Mouse (Mus musculus): ENCODE measurements around the gene Abca5.

Gene Abca5

DNA sequence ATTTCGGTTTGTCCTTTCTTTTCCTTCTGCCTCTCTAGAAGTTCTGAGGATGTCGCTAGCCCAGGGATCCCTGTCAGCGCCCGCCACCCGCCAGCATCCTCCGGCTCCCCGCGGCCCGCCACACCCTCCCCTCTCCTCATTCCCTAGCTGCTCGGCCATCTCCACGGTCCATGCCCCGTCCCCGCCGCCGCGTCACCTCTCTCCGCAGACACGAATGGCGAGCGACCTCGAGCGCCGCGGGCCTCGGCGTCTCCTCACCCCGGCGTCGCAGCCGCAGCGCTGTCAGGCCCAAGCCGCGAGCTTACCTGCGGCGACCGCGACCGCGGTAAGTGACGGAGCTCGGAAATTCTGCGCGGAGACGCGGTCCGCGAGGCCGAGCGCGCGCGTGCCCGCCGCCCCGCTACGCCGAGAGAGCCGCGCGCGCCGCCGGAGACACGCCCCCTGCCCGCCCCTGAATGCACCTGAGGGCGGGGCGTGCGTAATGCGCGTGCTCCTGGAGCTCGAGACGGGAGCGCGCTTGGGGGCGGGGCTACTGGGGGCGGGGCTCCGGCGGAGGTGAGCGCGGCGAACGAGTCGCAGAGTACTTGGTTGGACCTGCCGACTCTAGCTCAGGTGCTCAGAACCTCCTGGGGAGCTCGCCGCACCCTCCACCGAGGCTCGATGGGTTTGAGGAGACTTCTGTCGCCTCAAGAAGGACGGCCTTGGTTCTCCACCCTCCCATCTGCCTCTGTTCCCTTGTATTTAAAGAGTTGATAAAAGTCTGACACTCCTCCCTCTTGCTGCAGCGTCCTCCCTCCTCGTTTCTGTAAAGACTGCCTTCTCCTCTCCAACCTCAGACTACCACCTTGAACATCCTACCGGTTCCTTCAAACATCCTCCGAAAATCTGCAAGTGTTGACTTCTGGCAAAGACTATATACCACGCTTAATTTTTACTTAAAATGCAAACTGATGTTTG, at the start of gene Abca5:
Gene Abca5 (minus strand): TSS at position 428 of the 957 bp plus-strand sequence.
- 1% methylated on average over 94 of the region's 95 CpGs for WGBS

DNA sequence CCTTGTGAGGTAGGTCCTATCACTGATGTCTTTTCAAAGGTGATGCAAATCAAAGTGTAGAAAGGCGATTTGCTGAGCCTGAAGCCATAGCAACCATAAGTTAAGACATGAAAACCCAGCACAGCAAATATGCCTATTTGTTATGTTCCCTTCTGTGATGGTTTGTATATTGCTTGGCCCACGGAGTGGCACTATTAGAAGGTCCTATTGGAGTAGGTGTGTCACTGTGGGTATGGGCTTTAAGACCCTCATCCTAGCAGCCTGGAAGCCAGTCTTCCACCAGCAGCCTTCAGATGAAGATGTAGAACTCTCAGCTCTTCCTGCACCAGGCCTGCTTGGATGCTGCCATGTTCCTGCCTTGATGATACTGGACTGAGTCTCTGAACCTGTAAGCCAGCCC, 48.0 kb upstream of the Abca5 start:
- 79% methylated on average over 2 of the region's 2 CpGs for WGBS

DNA sequence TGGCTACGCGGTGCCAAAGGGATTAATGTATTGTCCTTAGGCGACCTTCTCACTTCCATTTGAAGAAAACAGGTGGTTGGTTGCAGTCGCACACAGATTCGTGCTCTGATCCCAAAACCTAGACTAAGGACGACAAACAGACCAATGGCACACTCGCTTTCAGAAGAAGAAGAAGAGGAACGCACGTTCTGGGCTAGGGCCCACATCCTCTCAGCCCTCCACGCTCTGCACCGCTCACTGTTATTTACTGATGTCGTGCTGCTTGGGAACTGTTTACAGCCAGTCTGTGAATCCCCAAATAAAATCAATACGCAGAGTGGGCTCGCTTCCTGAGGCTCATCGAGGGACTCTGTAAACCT, 42.8 kb upstream of the Abca5 start:
- 18% methylated on average over 15 of the region's 15 CpGs for WGBS

DNA sequence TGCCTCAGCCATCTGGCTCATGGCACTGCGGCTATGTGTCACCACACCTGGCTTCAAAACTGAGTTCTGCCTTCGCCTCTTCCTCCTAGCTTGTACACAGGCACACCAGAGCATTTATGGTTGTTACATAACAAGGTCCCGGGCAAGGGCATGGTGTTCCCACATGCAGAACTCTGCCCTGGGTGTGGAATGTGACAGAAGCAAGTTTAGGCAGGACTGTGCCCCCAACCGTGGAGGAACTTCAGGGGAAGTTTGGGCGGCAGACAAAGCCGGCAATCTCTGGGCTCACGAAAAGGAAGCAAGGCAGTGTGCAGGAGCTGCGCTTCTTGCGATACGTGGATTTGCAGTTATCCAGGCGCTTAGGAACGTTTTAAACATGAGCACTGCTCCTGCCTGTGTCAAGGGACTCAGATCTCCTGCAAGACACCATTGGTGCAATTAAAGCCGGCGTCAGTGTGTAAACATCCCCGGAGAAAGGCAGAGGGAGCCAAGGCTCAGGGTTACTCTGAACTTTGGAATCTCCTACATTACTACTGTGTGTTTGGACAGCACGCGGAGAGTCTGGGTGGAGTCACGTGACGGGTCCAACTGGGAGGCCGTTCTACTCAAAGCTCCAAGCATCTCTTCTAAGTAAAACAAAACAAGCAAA, 42.3 kb upstream of the Abca5 start:
- WGBS: 5% methylated on average over 20 of the region's 20 CpGs

DNA sequence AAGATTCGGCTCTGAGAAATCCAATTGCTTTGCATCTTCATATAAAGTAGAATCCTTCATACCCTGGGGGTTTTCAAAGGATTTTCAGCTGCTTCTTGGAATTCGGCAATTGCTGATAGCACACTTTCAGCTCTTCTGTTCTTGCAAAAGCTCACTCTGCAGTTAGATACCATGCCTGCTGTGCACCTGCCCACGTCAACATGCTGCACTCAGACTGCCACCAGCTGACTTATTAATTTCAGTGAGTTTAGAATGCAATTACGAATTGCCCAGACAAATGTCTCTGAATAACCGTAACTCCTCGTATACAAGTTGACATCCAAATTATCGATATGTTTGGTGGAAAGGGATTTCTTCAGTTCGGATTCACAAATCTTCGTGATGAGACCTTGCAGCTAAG, 36.5 kb upstream of the Abca5 start:
- 86% methylated on average over 9 of the region's 9 CpGs for WGBS

DNA sequence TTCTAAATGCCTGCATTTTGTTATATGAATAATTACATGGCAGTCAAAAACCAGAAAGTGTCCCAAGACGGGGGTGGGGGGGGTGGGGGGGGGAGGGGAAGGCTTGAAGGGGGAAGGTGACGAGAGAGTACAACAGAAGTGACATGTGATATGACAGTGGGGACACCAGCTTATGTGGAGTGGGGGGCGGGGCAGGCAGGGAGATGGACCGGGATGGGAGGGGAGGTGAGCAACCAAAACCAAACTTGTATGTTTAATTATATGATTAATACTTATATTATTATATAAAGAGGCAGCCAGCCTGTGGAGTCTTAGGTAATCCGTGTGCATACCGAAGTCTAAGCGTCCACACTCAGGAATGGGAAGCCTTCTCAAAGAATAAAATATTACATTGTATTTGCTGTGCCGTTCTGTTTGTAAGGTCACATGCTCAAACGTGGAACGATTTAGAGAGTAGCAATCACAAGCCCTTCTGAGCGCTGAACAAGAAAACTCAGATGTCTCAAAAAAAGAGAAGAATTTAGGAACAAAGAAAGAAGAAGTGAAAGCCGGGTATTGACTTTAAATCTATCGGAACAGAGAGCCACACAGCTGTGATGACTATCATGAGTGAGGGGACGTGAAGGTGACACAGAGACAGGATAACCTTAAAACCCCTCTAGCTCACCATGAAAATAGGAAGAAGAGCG, 34.9 kb upstream of the Abca5 start:
- WGBS: 80% methylated on average over 15 of the region's 15 CpGs

DNA sequence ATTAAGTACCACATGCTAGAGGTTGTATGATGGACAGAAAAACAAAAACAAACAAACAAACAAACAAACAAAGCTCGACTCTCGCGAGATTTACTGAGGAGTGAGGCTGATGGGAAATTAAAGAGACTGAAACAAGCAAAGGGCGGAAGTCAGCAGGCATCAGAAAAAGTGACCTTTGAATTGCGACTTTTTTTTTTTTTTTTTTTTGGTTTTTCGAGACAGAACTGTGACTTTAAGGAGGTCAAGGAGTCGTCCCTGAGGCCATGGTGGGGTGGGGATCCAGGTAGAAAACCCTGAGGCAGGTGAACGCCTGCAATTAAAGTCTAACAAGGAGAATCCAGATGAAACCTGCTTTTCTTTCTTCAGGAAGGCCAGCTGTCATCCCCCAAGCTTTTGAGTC, 34.3 kb upstream of the Abca5 start:
- WGBS: 69% methylated on average over 8 of the region's 8 CpGs

DNA sequence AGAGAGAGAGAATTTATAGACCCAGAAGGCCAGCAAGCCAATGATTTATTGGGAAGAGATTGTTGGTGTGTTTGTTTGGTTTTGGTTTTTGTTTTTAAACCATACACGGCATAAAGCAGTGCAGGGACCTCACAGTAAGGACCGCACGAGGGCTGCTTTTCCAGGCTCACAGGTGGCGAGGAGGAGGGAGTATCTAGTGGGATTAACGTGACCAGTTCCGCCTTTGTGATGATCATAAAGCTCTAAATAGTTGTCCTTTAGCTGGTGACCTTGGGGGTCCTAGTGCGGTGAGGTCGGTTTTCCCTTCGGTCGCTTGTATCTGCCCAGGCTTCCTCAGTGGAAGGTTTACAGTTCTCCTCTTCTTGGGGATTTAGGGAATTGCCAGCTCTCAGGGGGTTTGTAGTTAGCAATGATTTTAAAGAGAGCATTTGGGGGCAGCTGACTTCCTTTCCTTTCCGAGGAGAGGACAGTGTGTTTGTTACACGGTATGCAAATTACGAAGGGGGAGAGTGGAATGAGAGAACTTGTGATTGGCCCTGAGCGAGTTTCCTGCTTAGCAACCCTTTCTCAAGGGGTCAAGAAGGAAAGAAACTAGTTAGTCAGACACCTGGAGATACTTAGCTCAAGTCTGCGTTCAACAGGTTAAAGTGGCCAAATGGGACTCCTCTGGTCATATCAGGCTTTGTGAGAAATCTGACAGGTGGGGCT, 31.9 kb upstream of the Abca5 start:
- 57% methylated on average over 15 of the region's 15 CpGs for WGBS

DNA sequence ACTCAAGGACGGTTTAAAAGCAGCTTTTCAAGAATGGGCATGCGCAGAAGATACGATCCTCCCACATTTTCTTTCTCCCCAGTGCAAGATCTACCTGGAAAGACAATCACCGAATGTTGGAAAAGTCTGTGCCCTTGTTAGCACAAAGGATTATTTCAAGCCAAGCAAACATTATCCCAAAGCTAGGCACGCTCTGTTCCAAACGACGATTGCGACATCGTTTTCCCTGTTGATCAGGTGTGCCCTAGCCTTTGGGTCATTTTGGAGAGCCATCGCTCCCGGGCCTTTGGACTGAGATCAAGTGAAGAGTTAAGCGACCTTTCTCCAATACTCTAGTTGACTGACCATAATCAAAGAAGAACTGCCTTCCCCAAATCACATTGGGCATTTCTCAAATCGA, 30.1 kb upstream of the Abca5 start:
- 96% methylated on average over 13 of the region's 13 CpGs for WGBS

DNA sequence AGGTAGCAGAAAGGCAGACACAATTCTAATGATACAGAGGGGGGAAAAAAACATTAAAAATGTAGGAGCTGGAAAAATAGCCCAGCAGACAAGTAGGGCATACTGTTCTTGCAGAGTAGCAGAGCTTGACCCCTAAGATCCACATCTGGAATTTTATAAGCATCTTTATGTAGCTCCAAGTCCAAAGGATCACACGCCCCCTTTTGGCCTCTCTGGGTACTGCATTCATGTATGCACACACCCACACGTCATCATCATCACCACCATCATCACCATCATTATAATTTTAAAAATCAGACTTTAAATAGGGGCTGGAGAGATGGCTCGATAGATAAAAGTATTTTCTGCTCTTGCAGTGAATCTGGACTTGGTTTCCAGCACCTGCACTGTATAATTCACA, 29.4 kb upstream of the Abca5 start:
- WGBS: 77% methylated on average over 3 of the region's 3 CpGs

DNA sequence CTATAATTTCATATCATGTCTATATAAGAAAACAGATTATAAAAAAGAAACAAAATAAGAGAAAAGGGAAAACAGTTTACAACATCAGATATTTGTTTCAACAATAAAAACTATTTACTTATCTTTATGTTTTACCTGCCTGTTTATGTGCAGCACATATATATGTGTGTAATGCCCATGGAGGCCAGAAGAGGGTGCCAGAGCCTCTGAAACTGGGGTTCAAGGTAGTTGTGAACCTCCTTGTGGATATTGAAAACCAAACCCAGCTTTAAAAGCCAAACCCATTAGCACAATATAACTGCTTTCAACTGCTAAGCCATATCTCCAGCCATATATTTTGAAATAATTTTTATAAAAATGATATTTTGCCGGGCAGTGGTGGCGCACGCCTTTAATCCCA, 27.5 kb upstream of the Abca5 start:
- 76% methylated on average over 3 of the region's 3 CpGs for WGBS

DNA sequence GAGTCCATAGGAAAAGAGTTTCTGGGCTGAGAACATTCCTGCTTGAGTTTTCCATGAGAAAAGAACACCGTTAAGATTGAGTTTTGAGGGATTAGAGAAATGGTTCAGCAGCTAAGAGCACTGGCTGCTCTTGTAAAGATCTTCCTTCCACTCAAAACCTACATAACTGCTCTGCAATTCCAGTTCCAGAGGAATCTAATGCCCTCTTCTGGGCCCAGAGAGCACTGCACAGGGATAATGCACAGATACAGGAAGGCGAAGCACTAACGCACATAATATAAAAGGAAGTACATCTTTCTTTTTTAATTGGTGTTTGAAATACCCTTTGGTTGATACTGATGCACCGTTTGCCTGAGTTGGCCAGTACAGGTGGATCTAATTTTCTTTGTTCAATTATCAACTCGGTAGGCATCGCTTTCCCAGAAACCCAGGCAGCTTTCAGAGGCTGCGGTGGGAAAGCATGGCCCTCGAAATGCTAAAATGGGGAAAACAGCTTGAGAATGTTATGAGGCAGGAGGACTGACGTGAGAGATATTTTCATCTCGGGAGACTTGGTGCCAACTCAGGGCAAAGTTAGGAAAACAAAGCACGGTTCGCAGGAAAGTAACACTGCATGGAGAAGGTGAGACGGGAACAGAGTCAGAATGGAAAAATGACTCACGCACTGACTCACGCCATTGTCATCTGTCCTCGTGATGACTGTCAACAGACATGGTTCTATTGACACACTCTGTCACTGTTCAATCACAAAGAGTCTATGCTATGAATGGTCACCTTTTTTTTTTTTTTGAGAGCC, 20.4 kb upstream of the Abca5 start:
- 39% methylated on average over 16 of the region's 16 CpGs for WGBS

DNA sequence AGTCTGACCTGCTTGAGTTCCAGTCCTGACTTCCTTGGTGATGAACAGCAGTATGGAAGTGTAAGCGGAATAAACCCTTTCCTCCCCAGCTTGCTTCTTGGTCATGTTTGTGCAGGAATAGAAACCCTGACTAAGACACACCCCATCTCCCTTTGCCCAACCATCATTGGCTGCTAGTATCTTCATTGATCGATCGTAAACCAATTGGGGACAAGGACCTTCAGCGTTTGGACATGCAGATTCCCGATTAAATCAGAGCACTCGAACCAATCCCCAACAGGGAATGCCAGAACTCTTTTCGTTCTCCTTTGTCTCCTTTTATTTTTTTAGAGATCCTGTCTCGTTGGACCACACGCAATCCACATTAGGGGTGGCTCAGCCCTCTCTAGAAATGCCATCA, 17.6 kb upstream of the Abca5 start:
- WGBS: 84% methylated on average over 9 of the region's 9 CpGs

DNA sequence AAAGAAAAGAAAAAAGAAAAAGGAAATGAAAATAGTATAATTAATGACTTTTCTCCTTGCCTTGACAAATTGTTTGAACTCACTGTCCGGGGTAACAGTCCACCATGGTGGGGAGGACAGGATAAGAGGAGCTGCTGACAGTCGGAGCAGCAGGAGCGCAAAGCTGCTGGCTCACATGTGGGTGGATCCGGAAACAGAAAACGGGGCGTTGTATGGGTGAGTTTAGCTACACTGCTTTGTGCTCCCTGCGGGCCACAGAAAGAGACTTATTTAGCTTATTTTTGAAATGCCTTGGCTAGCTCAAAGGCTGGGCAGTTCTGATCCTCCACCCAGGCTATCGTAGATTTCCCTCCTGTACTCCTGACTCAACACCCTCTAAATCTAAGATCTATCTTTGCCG, 16.7 kb upstream of the Abca5 start:
- WGBS: 53% methylated on average over 9 of the region's 9 CpGs

DNA sequence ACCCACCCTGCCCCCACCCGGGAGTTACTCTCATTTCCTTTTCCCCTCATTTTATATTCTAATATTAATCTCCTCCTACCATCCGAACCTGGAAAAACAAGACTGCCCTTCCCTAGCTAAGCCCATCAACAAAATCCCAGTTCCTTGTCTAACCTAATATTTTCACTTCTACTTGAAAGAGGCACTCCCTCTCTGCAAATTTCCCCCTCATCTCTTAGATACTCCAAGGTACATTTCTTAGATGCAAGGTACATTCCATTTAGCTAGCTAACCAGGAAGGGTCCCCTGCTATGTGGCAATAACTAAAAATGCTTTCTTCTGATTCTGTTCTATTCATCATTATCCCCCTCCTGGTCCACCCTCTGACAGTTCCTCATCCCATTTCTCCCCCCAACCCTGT, 10.7 kb upstream of the Abca5 start:
- WGBS: 85% methylated on average over 2 of the region's 2 CpGs

DNA sequence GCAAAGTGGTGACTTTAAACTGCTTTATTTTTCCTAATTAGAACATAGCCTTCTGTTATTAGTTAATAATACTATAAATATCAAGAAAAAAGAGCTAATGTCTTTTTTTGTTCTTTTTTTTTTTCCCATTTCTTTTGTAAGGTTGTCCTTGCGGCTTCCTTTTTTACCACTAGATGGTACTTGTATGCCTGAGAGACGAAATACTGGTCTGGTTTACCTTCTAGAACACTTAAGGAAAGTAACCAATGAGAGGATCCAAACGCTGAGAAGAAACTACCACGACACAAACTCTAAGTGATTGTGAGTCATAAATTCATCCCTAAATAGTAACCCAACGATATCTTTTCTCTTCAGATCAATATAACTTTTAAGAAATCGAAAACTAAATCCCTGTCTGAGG, 10.3 kb upstream of the Abca5 start:
- WGBS: 54% methylated on average over 6 of the region's 6 CpGs

DNA sequence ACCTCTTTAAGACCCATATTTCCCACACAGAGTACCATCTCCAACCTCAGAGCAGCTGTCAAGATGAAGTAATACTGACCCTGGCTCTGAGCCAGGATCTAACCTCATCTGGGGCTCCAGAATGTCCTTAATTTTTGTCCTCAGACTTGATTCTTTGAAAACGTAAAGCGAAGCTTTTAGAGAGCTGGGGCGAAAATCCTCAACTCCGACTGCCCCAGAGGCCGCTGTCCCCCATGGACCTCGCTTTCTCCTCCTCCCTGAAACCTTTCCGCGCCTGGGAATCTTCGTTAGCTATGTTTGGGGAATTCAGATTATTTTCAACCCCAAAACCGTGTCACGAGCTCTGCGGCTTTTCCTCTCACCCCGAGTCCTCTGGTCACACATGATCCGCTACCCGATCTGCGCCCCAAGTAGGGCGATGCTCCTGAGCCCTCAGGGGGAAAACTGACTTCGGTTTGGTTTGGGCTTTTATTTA, 665 bp downstream of the Abca5 start:
- 1% methylated on average over 18 of the region's 18 CpGs for WGBS

DNA sequence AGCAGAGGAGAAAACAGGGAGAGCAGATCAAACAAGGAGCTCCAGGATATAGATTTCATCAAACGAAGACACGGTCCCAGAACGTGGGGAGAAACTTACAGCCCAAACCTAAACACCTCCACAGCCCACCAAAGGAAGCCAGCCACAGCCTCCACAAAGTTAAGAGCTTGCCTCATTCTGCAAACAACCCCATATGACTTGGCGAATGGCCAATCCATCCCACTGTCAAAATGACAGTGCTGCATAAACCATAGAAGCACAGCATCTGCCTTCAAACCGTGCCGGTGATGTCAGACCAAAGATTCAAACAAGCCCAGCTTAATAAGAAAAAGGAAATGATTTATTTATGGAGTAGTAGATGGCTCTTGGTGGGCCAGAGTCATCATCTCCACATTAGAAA, 7.4 kb downstream of the Abca5 start:
- 55% methylated on average over 6 of the region's 6 CpGs for WGBS

DNA sequence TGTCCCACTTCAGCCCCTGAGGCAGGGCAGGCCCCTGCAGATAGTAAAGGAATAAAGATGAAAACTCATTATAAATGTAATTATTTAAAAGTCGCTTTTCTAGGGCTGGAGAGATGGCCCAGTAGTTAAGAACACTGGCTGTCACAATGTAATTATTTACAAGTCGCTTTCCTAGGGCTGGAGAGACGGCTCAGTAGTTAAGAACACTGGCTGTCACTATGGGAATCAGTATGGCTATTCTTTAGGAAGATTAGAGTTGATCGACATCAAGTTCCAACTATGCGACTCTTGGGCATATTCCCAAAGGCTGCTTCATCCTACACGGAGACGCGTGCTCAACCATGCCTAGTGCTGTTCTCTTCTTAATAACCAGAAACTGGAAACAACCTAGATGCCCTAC, 15.2 kb downstream of the Abca5 start:
- WGBS: 79% methylated on average over 8 of the region's 8 CpGs

DNA sequence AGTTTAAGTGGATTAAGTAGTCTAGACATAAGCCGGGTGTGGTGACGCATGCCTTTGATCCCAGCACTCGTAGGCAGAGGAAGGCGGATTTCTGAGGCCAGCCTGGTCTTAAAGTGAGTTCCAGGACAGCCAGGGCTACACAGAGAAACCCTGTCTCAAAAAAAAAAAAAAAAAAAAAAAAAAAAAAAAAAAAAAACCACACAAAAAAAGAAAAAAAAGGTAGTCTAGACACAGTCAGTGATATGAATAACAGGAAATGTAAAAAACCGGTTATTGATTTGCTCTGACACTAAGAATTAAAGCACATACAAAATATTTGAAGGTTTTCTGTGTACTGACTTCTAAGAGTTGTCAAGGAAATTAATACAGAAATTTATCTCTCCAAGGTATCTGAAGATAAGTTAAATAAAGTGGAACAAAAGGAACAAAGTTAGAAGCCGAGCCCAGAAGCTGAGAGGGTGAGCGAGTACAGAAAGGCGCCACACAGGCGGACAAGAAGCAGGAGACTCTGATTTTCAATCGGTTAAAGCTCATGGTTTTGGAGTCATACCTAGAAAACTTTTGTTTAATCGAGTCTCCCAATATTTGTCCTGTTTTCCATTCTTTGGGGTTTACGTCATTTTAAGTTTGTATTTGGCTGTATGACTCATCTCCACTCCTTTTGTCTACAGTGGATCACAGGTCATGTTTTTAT, 30.9 kb downstream of the Abca5 start:
- 89% methylated on average over 12 of the region's 12 CpGs for WGBS

DNA sequence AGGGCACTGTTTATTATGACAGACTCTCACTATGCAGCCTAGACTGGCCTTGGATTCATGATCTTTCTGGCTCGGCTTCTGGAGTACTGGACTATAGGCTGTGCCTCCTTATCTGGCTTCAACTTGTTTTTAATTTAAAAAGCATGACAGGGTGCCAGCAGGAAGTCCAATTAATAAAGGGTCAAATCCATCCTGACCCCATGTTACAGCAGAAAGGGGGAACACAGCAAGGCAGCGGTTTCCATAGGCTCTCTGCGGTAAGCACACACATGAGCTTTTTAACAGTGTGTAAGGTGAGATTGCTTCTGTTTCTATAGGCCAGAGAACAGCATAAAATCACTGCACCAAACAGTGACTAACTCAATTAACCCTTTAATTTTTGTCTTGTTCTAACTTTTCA, 34.1 kb downstream of the Abca5 start:
- WGBS: 93% methylated on average over 3 of the region's 3 CpGs
